Mouse (Mus musculus): ENCODE data around the gene Nos2.
"Not testable (repeated sequence)": the region's sequence is repeated elsewhere in the genome, so short reads cannot be mapped to it uniquely, and the experiment has no call there.

Nos2 gene

DNA sequence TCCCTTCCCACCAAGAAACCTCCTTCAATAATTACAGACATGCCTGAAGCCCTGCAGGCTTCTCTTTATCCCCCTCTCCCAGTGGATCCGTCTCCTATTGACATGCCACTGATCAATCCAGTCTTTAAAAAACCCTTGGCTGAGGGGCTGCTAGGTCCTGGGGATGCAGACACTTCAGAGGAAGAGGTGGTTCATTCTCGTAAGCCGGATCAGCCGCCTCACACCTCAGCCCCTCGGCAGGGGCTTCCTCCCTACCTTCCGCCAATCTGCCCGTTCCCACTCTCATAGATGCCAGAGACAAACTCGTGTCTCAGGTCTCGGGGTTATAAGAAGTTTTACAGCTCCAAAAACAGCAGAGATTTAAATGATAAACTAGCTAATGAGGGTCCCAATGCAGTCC lies 69.5 kb downstream of the Nos2 start:
- DNase-seq (ENCODE audit: low spot score) = no peak

DNA sequence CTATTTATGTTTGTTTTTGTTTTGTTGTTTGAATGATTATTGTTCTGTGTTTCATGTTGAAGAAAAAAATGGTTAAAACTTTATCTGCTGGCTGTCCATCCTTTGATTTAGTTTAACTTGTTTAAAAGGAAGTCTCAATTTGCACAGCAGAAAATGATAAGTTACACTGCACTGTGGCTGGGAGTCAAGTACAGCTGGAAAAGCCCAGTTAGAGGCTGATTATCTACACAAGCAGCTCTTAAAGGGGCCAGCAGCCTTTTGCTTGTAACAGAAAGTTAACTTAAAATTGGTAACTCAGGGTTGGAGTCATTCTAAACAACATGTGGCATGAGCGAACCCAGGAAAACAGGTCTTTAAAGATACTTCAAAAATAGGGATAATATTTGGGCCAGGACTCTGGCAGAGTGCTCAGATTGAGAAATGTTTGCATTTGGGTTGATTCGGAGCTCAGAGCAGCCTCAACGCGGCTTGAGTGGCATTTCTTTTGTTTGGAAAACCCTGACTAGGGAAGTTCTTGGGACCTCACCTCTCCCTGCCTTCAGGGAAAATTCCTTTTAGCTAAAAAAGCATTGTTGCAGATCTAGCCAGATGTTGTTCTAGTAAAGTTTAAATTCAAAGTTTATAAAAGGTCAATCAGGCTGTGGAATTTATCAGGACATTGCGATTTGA lies 70.4 kb downstream of the Nos2 start:
- not testable (repeated sequence) for DNase-seq (ENCODE audit: low spot score)

DNA sequence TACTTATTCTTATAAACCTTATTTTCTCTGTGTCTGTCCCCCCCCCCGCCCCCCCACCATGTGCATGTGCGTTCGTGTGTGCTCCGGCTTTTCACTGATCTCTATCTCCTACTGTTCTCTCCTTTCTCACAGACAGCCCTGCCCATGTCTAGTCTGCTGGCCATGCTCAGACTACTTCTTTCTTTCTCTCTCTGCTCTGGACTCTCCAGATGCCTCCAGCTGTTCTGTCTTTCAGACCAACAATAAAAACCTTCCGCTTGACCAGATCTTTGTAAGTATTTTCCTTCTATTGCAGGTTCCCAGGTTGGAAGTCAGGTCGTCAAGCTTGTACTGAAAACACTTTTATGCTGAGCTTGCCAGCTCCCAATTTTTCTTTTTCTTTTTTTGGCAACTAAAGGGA lies 78.5 kb downstream of the Nos2 start:
- no peak for DNase-seq (ENCODE audit: low spot score)

DNA sequence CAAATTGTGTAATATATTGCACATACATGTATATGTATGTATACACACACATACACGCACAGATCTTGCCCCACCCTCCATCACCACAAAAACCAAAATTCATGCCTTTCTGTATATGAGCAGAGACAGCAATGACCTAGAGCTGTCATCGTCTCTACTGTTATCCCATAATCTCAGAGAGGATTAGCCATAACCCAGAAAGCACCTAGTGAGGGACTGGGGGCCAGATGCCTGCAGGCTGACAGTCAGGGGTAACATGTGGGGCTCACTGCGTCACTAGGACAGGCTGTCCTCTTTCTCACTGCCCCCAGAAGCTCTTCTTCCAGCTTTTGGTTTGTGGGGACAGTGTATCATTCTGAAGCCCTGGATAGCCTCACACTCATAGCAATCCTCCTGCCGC lies 81.3 kb downstream of the Nos2 start:
- DNase-seq (ENCODE audit: low spot score) = no peak

DNA sequence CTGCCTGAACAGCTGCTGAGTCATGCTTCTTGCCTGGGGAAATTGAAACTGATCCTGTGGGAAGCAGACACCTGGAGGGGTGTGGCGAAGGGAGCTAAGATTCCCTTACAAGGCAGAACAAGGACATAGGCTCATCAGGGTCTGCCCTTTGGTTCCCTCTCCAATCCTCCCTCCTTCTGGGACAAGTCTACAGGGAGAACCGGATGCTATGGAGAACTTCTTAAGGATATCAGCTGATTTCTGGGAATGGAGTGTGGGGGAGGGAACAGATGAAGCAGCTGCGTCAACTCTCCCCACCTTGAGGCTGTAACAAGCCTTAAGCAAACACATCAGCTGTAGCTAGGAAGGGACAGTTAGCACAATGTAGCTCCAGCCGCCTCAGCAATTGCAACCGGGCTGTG lies 82.0 kb downstream of the Nos2 start:
- no peak for DNase-seq (ENCODE audit: low spot score)

DNA sequence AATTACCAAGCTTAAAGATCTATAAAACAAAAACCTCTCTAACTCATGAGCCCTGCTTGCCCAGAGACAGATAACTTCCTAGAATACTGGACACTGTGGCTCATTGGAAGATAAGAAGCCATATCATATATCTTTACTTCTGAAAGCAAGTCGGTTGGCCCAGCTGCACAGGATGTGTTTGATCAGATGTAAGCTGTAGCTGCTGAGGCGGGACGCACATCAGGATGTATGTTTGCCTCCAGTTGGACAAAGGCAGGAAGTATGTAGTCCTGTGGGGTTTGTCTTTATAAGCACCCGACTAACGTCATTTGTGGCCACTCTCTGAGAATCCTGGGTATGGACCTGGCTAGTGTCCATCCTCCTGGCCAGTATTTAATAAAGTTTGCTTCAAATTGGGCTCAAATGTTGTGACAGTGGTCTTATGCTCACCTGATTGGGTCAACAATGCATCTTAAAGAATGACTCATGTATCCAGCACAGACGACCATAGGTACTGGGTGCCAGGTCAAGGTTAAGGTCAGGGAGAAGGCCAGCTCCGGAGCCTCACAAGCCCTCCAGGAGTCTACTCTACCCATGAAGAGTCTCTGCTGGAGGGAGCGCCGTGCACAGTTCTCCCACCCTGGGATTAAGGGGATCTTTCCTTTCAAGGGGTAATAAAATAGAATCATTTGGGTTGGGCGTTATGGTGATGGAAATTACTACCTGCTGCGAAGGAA lies 82.6 kb downstream of the Nos2 start:
- no peak for DNase-seq (ENCODE audit: low spot score)

DNA sequence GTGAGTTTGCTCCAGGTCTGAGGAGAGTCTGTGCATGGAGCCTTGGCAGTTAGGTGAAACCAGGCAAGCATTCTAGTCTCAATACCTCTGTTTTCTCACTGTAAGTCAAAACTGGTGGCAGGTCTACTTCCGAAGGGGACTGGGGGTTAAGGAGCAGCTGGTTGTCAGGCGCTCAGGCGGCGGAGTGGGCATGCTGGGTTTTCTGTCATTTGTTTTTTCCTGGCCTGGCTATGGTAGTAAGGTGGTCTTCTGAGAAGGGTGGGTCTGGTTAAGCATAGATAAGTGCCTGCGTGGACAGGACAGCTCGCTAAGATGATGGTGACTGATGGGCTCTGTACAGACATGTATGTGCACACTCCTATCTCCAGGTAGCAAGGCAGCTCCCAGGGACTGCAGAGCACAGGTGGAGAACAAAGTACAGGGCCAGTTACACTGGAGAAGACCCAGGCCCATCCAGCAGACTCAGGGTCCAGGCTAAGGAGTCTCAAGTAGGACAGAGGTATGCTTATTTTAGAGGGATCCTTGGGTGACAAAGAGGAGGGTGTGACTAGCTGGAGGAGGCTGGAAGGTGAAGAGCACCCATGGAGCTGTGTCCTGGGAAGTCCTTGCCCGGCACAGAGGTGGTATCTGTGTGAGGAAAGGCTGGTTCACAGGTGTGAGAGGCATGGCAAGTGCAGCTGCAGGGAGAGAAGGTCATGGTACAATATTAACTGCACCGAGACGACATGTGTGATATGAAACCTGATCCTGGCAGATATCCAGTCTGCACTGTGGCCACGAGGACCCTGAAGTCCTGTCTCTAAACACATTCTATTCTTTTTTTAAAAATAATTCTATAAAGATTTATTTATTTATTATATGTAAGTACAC lies 83.4 kb downstream of the Nos2 start:
- no peak for DNase-seq (ENCODE audit: low spot score)

DNA sequence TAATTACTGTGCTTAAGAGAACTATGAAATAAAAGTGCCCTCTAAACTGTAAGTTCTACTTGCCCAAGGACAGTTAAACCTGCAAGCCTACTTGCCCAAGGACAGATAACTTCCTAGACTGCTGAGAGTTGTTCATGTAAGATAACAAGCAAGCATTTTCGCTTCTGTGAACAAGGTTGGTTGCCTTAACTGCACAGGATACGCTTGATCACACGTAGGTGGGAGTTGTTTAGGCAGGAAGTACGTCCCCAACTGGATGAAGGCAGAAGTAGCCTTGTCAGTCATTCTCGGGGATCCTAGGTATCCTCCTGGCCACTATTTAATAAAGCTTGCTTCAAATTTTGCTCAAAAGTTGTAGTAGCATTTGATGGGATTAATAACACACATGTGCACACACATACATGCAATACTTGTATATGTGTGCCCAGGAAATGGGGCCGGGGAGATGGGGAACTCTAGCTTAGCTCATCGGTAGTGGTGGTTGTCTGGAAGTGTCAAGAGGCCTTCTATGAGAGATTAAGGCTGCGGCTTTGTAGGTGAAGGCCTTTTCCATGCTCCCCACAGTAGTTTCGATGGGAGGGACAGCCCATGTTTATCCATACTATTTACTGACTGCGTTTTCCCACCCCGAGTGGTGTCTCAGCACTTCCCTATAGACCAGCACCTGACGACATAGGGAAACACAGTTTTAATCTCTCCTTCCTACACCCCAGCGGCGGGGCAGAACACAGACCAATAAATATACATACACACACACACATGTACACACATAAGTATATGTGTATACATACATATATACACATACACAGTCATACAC lies 85.2 kb downstream of the Nos2 start:
- no peak for DNase-seq (ENCODE audit: low spot score)

DNA sequence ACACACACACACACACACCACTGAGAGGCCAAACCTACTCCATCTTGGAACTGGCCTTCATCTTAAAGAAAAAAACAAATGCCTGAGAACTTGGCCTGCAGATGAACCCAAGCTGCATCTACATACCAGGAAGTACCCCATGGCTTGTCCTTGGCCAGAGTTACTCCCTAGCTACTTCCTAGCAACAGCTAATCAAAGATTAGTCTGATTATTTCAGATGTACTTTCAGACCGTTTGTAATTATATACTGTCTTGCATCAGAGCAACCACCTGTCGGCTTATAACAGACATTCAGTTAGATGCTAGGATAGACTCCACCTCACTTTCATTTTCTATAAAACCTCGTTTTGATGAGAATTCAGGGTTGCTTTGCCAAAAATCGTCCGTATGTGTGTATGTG lies 85.8 kb downstream of the Nos2 start:
- DNase-seq (ENCODE audit: low spot score) = no peak

DNA sequence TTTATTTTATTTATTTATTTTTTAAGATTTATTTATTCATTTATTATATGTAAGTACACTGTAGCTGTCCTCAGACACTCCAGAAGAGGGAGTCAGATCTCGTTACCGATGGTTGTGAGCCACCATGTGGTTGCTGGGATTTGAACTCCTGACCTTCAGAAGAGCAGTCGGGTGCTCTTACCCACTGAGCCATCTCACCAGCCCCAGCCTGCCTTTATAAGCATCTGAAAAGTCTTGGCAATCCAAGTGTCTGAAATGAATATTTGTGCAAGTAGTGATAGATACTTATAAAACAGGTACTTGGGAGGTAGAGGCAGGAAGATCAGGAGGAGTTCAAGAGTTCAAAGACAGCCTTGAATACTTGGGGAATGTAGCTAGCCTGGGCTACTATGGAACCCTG lies 86.8 kb downstream of the Nos2 start:
- not testable (repeated sequence) for DNase-seq (ENCODE audit: low spot score)

DNA sequence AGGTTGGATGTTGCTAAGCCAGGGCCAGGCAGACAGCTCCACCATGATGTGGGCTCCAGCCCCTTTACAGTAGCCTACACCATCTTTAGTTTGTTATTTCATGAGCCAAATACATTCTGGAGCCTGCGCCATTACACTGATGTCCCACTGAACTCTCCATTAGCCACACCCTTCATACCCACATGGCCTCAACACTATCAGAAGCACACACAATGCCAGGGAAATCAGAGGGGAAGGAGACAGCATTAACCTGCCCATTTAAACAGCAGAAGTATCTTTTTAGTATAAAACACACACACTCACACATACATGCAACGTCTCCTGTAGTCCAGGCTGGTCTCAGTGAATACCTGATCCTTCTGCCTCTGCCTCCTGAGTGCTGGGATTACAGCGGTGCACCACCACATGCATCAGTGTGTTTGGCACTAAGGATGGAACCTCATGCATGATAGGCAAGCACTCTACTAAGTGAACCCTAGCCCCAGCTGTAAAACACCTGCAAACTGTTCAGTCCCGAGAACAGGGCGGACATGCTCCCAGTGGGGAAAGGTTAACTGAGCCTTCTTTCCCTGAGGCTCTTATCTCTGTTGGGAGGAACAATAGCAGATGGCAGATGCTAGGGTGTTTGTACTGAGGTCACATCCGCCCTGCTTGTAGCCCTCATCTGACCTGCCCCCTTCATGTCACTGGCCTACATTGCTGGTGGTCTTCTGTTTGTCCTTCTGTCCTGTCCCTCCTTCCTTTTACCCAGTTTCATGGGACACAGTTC lies 87.6 kb downstream of the Nos2 start:
- DNase-seq (ENCODE audit: low spot score) = no peak

DNA sequence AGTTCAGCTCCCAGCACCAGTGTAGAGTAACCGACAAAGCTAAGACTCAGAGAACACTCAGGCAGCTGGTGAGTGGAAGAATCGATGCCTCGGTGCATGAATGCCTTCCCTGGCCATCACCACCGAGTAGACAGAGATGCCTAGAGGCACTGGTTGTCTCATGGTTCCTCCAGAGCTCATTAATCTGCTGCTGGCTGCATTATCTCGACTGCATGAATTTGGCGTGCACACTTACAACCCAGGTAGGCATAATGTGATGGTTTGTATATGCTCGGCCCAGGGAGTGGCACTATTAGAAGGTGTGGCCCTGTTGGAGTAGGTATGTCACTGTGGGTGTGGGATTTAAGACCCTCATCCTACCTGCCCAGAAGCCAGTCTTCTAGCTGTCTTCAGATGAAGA lies 88.3 kb downstream of the Nos2 start:
- DNase-seq (ENCODE audit: low spot score) = no peak

Measured in layer of hippocampus, adult 9-10 months (tissue).